Mouse (Mus musculus) thymus, adult 2 months (tissue): ENCODE data around the gene Crkl.

Experiments
- CTCF ChIP-seq: fragments of 200-500 bp; IDR thresholded peaks from 2 replicates; pipeline ENCODE4 v1.5.1; 2012; ENCODE audit warnings: mild to moderate bottlenecking, control low read depth, low read length, moderate library complexity, borderline replicate concordance; ENCODE audit not compliant: control insufficient read depth, poor library complexity, insufficient read depth; ENCODE audit errors: extremely low read depth
- POLR2A ChIP-seq: fragments of 200-500 bp; IDR thresholded peaks from 2 replicates; pipeline ENCODE4 v1.6.1; 2012; ENCODE audit warnings: mild to moderate bottlenecking, low read length, control low read depth, moderate library complexity; ENCODE audit not compliant: control insufficient read depth, poor library complexity, insufficient read depth; ENCODE audit errors: extremely low read depth

GRCm38 (mm10) chr16:17510143-17510542, 58.4 kb downstream of the Crkl start:
- no peak for TF ChIP-seq CTCF
- no peak for TF ChIP-seq POLR2A
